In genomic region chr6:31283973-31284372, GRCm38 (mm10) we compare ENCODE assay signal across 26 mouse cellular contexts.
A peak's percentile ranks its signal among the peaks of the same experiment; 100 is the strongest.
DNase-seq lines count a peak whose midpoint lies in the region; ATAC-seq and TF ChIP-seq lines count a peak whose summit lies in the region.
"Had no signal": no experiment of that assay in that cellular context is flagged by ENCODE, and none has a peak within 500 bp of the region (broad histone marks: within the 10 kb centered on the region; RNA-seq: fewer than 3 reads in every experiment).

No protein-coding gene starts in this region.

- TF ChIP-seq CTCF in lung, embryonic 14.5 days (IDR thresholded peaks at IDR 0.05; ENCODE audit: low read depth): no peak
- no peak for TF ChIP-seq CTCF in kidney, adult 2 months (conservative IDR thresholded peaks at IDR 0.05; ENCODE audit: insufficient read depth, insufficient read length, low read depth, low read length)

- peak; percentile 41; the same call in 1 of the 2 replicates for ATAC-seq in lung, embryonic 14.5 days (ENCODE audit: insufficient read depth)
- ATAC-seq: inflammation-experienced regulatory T-cells, adult 6 months had no signal

- H3K27ac ChIP-seq in lung, embryonic 14.5 days (ENCODE audit: low read depth): no peak overlapping the region
- no peak overlapping the region for H3K27ac ChIP-seq in kidney, adult 2 months (ENCODE audit: insufficient read depth, low read depth, low read length)
- H3K27ac ChIP-seq: hindbrain, embryonic 10.5 days; limb, embryonic 15.5 days; liver, embryonic 14.5 days; lung, embryonic 15.5 days; midbrain, embryonic 12.5 days; stomach, embryonic 15.5 days had no signal

- TF ChIP-seq POLR2A in kidney, adult 2 months (IDR thresholded peaks at IDR 0.05; ENCODE audit: low read depth, low read length): no peak

- no peaks in the 10 kb centered on the region for H3K27me3 ChIP-seq in lung, embryonic 14.5 days (ENCODE audit: insufficient read depth, low read length)
- no peaks in the 10 kb centered on the region for H3K27me3 ChIP-seq in kidney, adult 2 months (replicated peaks; ENCODE audit: control insufficient read depth, insufficient read depth, low read length)
- H3K27me3 ChIP-seq: limb, embryonic 15.5 days; lung, embryonic 15.5 days; midbrain, embryonic 12.5 days; stomach, embryonic 15.5 days had no signal

- no peaks in the 10 kb centered on the region for H3K36me3 ChIP-seq in lung, embryonic 14.5 days (ENCODE audit: insufficient read depth)
- no peaks in the 10 kb centered on the region for H3K36me3 ChIP-seq in kidney, adult 2 months (ENCODE audit: control insufficient read depth, insufficient read depth, low read length)
- H3K36me3 ChIP-seq: G1E; hindbrain, embryonic 10.5 days; limb, embryonic 15.5 days; lung, embryonic 15.5 days; midbrain, embryonic 12.5 days; stomach, embryonic 15.5 days had no signal

- no peaks in the 10 kb centered on the region for H3K9me3 ChIP-seq in lung, embryonic 14.5 days (ENCODE audit: low read depth, low read length)
- H3K9me3 ChIP-seq: G1E; hindbrain, embryonic 10.5 days; limb, embryonic 15.5 days; lung, embryonic 15.5 days; midbrain, embryonic 12.5 days; stomach, embryonic 15.5 days had no signal

- peaks cover 4% of the 10 kb centered on the region for H3K4me1 ChIP-seq in lung, embryonic 14.5 days (ENCODE audit: insufficient read depth)
- no peaks in the 10 kb centered on the region; the same call in 1 of the 2 replicates for H3K4me1 ChIP-seq in kidney, adult 2 months (ENCODE audit: control insufficient read depth, insufficient read depth, low read length)

- no peak overlapping the region for H3K4me2 ChIP-seq in lung, embryonic 14.5 days
- H3K4me2 ChIP-seq: heart, embryonic 11.5 days; limb, embryonic 15.5 days; lung, embryonic 15.5 days; midbrain, embryonic 12.5 days; stomach, embryonic 15.5 days had no signal

- H3K9ac ChIP-seq in lung, embryonic 14.5 days: no peak overlapping the region
- H3K9ac ChIP-seq: limb, embryonic 15.5 days; liver, embryonic 14.5 days; lung, embryonic 15.5 days; midbrain, embryonic 12.5 days; stomach, embryonic 15.5 days had no signal

- DNase-seq in heart, adult 11 months: peak; percentile 93
- no peak for DNase-seq in heart, postnatal 36 days
- peak; percentile 18 for DNase-seq in lung, embryonic 14.5 days
- DNase-seq in lung, postnatal 10 days: no peak
- peak; percentile 57 for DNase-seq in brain, adult 2 months (ENCODE audit: low read depth, low spot score)
- DNase-seq in retina, embryonic 14.5 days (ENCODE audit: low spot score): peak; percentile 26
- DNase-seq in kidney, adult 2 months: no peak
- DNase-seq in kidney, postnatal 36 days: no peak
- DNase-seq: adrenal gland, adult 2 months; cerebellum, adult 2 months; cerebellum, postnatal 25 days; kidney, adult 18-20 months; kidney, postnatal 14 days; layer of hippocampus, adult 9-11 months; left cerebral cortex, postnatal 4 days; thymus, adult 2 months; thymus, postnatal 4 days had no signal

- intact Hi-C loops in heart, postnatal 36 days (cut with DNase I): loop anchor here (1.0 kb wide), 1 partner anchor 64 kb away; no protein-coding TSS in a partner anchor

- WGBS in lung, embryonic 14.5 days: 53% methylated on average over 8 of the region's 8 CpGs
- WGBS in kidney, adult 2 months: 55% methylated on average over 8 of the region's 8 CpGs

- no peak overlapping the region for H3K4me3 ChIP-seq in lung, embryonic 14.5 days (ENCODE audit: low read depth, low read length)
- H3K4me3 ChIP-seq in kidney, adult 2 months (ENCODE audit: insufficient read depth, low read depth, low read length): no peak overlapping the region
- H3K4me3 ChIP-seq: hindbrain, embryonic 10.5 days; limb, embryonic 15.5 days; lung, embryonic 15.5 days; midbrain, embryonic 12.5 days; stomach, embryonic 15.5 days had no signal

Comparison
In these comparisons a context has a peak if more than half of its experiments do, and no peak if none do; other contexts are left out.
1. DNase-seq: peak in heart, adult 11 months (single experiment), lung, embryonic 14.5 days (single experiment), brain, adult 2 months (single experiment) and retina, embryonic 14.5 days (single experiment); none in heart, postnatal 36 days (0 of 2), lung, postnatal 10 days (single experiment), kidney, adult 2 months (single experiment) and kidney, postnatal 36 days (0 of 2).